Mouse (Mus musculus) adrenal gland, postnatal 4 days (tissue): ENCODE data around the gene Cd28. TPM values are rescaled to one million over a fixed set of nuclear protein-coding genes. Genes with fewer than 3 reads are reported as not detected.
"Not testable (repeated sequence)": the region's sequence is repeated elsewhere in the genome, so short reads cannot be mapped to it uniquely, and the experiment has no call there.

ENCODE experiments used
- DNase-seq, 2 experiments: peaks; one replicate each; pipeline ENCODE4 v3.0.0; 2021 to 2022; ENCODE audit warnings: low spot score in 2 of 2, mixed read lengths in 2 of 2
- total RNA-seq, 2 experiments: library from RNA; stranded (reverse); gene quantifications; 2 replicates each; pipeline ENCODE4 v1.2.3; 2021

Cd28 gene
- total RNA-seq, 2 experiments from 2014 or later: 0.34 to 0.37 TPM

DNA sequence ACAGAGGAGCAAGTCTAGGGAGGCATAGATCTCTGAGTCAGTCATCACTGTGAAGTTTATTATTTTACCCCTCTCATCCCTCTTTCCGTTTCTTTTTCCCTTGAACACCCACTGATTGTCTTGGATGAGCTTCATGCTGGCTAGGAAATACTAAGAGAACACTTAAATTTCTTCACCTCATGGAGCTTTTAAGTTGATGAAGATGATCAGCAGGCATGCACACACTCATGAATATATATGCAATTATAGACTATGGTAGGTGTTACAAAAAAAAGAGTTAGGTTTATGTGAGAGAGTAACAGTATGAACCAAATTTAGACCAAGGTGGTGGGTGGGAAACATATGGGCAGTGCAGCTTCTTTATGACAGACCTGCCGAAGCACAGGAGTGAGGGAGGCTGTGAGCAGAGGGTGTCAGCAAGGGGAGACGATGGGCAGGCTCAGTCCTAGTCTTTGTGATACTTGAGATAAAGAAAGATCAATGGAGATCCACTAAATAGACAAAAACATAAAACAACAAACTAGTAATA, 79.1 kb downstream of the Cd28 start:
- DNase-seq: no peak

DNA sequence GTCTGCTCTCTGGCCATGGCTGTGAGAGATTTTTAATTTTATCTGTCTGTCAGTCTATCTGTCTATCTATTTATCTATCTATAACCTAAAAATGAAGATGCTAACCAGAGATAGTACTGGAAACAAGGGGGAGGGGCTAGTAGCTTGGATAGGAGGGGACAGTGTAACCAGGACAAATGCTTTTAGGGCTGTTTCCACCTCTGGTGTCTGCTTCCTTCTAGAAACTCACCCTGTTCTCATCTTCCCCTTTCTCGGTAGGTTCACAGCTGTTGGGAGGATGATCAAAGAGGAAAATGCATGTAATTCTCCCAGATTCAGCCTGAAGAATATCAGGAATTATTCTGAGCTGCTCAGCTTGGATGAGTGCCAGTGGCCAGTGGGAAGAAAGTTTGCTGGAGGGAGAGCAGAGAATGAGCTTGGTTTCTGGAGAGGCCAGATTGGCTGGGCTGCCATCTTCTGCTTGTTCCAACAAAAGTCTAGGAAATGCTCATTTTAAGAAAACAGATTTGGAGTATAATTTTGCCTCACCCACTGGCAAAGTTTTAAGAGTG, 83.3 kb downstream of the Cd28 start:
- no peak for DNase-seq

DNA sequence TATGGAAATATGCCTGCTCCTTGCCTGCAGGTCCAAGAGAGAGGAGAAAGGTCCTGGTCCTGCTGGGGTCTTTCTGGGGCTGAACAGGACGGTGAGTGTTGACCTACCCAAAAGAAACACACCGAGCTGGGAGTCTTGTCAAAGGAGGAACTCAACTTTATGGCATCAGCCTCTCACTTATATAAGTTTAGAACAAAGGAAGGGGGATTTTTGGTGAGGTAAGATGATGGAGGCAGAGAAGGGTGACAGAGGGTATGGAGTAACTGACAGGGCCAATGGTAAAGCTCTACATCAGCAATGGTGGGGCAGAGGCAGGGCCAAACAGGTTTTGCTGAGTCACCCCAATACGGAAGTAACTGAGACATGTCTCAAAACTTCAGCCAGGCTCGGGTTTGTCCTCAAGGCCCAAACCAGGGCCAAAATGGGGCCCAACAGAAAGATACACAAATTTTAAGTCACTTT, 84.6 kb downstream of the Cd28 start:
- DNase-seq: no peak

DNA sequence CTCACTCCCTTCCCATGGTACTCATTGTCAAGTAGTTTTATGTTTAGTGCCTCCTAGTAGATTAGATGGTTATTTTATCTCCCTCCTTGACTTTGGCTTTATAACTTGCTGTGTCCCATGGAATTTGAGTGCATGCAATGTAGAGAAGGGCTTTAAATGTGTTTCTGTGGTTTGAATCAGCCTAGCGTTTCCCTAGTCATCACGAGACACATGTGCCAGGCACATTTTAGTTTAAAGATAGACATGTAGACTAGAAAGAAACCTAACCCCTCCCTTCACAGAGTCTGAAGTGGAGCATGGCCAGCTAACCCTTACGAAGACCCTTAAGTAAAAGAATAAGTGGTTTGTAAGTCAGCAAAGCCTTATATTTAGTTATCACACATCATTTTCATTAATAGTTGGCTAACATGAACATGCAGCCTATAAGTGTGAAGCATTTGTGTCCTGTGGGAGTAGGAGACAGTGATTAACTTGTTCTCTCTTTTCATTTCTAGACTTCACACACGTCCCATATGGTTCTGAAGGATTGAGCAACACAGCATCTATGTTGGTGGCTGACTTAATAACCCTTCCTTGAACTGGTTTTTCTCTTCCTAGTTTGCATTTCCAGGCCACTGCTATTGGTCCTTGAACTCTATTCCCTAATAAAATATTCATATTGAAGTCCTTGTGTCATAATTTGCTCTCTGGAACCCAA, 86.7 kb downstream of the Cd28 start:
- no peak for DNase-seq

DNA sequence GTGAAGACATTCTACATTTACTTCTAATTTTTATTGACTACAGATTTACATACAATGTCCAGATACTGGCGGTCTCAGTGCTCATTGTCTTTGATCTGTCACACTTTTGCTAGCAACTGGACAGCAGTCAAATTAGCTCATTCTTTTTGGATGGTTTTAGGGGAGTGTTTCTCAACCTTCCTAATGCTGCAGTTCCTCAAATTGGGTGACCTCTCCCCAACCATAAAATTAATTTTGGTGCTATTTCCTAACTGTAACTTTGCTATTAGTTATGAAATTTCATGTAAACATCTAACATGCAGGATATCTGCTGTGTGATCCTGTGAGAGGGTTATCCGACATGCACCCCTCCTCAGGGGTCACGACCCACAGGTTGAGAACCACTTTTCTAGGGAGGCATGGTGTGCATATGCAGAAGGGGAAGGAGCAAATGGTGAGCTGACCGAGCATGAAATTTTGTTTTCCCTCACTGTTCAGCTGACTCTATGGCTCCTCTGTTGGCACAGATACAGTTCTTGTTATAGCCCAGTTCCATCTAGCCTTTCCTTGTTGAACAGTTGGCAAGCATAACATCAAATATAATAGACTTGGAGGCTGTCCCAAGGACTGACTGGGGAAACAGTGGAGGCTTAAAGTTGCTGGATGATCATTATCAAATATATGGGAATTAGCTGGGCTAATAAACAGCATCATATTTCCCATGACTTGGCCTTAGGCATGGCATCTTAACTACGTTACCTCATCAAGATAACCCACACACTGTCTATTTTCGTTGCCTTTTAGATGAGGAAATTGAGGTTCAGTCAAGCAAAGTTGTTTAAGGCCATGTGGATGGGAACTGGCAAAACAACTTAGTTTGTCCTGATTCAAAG, 87.5 kb downstream of the Cd28 start:
- DNase-seq: no peak

DNA sequence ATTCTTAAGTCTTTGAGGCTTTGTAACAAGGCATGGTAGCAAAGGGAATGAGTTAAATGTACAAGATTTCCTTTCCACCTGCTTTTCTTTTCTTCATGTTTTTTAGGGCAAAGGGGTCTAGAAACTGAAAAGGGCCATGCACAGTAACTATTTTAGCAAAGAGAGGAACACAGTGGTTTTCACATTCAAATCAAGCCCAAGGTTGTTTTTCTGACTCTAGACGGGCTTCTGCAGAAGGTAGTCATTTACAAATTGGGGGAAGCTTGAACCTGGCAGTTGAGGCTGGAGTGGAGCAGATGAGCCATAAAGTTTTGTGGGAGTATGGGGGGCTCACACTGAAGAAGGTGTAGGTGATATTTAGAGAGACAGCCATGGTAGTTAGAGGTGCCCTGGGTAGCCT, 88.6 kb downstream of the Cd28 start:
- no peak for DNase-seq

DNA sequence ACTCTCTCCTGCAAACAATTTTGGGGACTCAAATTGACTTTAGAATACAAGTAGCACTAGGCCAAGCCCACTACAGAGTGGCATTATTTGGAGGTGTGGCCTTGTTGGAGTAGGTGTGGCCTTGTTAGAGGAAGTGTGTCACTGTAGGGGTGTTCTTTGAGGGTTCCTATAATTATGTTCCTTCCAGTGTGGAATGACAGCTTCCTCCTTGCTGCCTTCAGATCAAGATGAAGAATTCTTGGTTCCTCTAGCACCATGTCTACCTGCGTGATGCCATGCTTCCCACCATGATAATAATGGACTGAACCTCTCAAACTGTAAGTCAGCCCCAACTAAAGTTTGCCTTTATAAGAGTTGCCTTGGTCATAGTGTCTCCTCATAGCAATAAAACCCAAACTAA, 91.1 kb downstream of the Cd28 start:
- DNase-seq: no peak

DNA sequence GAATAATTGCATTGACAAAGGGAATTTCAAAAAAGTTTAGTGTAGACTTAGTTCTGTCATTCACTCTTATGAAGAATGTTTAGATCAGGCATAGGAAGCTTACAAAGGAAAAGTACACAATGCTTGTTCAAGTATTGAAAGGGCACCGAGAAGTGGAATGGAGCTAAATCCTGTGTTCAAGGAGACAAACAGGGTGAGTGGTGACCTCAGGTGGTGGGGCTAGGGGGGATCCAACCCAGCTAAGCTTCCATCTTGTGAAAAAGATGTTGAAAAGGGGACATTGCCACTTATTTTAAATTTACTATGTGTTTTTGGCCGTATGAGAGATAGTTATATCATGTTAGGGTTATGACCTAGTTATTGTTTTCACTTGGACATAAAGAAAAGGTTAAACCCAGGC, 91.9 kb downstream of the Cd28 start:
- no peak for DNase-seq

DNA sequence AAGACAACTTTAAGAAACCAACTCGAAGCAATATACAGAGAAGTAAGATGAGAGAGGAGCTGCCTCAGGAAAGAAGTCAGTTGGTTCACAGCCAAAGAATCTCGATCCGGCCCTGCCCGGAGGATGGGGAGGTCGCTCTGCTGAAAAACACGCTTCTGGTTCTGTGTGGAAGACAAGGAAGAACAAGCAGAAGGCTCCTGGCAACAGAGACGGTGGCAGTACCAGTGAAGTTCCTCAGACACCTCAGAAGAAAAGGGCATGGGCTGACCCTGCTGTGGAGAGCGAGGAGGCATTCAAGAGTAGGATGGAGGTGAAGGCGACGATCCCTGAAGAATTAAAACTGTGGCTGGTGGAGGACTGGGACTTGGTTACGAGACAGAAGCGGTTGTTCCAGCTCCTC, 92.6 kb downstream of the Cd28 start:
- DNase-seq: no peak

DNA sequence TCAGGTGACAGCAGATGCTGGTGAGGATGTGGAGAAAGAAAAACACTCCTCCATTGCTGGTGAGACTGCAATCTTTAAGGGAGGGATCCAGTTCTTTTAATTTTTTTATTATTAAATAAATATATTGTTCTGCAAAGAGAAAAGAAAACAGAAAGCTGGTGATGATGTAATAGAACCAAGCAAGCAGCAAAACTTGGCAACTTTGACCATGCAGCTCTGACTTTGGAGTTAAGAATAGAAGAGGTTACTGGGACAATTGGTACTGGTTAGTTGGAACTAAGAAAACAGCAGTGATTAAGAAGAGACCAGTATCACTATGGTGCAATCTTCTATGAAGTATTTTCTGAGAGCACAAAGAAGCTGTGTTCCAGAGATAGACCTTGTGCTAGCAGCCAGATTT, 94.2 kb downstream of the Cd28 start:
- no peak for DNase-seq

DNA sequence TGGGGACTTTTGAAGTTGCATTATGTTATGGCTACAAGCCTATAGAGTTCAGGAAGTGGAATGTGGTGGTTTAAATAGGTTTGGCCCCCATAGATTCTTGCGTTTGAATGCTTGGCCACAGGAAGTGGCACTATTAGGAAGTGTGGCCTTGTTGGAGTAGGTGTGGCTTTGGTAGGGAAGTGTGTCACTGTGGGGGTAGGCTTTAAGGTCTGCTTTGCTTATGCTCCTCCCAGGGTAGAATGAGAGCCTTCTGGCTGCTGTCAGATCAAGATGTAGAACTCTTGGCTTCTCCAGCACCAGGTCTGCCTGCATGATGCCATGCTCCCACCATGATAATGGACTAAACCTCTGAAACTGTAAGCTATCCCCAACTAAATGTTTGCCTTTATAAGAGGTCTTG, 95.4 kb downstream of the Cd28 start:
- no peak for DNase-seq

DNA sequence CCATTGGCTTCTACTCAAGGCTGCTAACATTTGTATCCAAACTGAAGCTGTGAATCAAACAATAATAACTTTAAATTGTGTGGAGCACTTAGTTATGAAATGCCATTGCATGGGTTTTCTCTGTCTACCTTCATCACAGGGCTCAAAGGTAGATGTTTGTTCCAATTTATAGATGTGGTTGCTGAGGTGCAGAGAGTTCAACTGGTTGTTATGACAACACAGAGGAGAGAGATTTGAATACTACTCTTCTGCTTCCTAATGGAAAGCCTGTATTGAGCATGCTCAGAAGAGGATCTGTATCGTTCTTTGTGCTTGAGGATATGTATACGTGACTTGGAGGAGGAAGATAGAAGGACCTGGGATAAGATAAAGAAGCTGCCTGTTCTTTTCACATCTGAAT, 96.8 kb downstream of the Cd28 start:
- DNase-seq: no peak

DNA sequence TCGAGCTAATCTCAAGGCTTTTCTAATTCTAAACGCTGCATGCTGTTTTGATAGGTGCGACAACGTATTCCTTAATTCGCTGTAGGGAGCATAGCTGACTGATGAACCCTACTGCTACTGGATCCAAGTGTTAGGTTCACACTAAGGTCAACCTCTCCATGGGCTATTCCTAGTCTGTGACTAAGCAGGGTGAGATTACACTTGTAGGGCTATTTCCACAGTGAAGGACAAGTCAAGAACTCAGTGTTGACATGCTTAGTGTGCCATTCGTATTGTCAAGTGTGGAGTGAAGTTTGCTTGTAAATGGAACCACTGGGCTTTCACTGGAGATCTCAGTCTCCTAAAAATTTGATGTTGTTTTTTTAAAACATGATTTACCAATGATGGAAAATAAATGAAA, 99.3 kb downstream of the Cd28 start:
- no peak for DNase-seq

DNA sequence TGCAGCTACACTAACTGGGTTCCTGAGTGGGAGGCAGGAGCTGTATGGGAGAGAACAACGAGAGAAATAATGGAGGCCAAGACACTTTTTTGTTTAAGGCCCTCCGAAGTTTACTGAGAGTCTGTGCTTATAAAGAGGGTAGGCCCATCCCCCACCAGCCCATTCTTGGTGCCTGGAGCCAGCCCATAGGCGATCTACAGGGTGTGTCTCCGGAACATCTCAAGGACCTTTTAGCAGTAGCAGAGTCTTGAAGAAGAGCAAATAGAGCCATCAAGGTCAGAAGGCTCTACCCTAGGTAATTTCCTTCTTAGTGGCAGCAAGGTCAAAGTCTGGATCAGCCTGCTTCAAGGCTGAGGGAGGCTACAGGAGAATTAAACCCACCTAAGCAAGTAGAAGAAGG, 101.9 kb downstream of the Cd28 start:
- DNase-seq: not testable (repeated sequence)

DNA sequence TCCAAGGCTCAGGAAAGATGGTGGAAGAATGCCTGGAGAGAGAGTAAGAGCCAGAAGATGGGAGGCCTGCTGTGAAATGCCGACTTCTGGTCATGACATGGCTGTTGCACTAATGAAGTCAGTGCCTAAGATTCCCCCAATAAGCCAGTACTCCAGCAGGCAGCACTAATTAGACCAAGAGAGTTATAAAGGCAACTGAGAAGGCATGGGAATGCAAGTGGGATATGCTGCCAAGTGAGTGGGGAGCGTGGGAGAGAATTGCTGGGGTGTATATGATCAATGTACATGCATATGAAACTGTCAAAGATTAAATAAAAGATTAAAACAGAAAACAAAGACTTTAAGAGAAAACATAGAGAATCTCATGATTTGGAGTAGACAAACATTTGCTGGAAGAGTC, 103.4 kb downstream of the Cd28 start:
- DNase-seq: no peak

DNA sequence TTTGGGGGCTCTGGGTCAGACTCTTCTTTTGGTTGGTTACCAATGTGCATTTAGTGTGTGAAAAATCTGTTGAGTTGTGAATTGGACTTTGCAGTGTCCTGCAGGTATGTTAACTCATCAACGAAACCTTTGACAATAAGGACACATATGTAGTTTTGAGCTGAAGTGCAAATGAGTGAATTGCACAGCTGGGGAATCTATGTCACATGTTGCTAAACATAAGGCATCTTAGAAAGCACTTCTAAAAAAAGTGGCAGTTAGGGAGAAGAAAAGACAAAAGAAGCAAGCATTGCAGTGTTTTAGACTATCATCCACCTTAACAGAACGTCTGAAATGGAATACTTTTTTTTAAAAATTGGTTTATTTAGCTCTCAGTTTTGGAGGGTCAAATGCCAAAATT, 104.4 kb downstream of the Cd28 start:
- no peak for DNase-seq

DNA sequence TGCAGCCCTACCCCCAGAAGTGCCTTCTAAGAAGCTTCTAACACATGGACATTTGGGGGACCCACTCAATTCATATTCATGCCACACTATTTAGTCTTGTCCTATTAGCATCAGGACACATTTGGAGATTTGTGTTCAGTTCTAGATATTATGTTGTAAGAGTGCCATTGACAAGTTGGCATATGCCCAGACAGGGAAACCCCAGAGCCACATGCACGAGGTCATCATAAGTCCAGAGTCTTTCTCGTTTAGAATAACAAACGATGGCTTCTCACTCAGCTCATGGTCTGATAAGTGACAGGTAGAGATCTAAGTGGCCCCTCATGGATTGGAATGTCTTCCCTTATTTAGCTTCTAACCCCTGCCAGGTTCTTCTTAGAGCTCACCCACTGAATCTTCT, 105.0 kb downstream of the Cd28 start:
- no peak for DNase-seq

Other genes starting within 250 kb of the Cd28 start
- gene Raph1, start 149.7 kb upstream of the Cd28 start, total RNA-seq: 10 to 100 TPM; 73.6 to 75.3 TPM
- gene Ctla4, start 170.2 kb downstream of the Cd28 start, total RNA-seq: not detected